Mouse (Mus musculus): ENCODE measurements around the gene Olfr159. TPM values are rescaled to one million over a fixed set of nuclear protein-coding genes. Genes with fewer than 3 reads are reported as not detected.

Olfr159 gene
- not detected in 2 replicates for polyA plus RNA-seq (2021; fragmentation: Nextera tagmentation)
- long read RNA-seq, experiment 1: 0 reads
- long read RNA-seq, experiment 2: 0 reads

DNA sequence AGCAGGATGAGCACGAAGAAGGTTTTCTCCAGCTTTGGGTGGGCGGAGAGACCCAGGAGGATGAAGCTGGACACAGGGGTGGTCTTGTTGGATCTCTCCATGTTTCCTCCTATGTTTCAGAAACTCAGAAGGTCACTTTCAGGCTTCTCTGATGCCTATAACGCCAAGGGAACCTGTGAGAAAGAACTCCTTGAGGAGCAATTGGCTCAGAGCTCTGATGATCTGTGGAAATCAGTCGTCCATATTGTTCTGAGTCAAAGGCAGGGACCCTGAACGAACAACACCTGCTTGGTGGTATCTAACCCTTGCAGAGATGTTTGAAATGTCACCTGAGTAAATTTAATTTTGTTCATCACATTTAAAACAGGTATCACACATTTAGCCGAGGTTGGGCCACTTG, at the start of gene Olfr159:
Olfr159 (minus strand) TSS at position 101 of the 400 bp plus-strand sequence.

DNA sequence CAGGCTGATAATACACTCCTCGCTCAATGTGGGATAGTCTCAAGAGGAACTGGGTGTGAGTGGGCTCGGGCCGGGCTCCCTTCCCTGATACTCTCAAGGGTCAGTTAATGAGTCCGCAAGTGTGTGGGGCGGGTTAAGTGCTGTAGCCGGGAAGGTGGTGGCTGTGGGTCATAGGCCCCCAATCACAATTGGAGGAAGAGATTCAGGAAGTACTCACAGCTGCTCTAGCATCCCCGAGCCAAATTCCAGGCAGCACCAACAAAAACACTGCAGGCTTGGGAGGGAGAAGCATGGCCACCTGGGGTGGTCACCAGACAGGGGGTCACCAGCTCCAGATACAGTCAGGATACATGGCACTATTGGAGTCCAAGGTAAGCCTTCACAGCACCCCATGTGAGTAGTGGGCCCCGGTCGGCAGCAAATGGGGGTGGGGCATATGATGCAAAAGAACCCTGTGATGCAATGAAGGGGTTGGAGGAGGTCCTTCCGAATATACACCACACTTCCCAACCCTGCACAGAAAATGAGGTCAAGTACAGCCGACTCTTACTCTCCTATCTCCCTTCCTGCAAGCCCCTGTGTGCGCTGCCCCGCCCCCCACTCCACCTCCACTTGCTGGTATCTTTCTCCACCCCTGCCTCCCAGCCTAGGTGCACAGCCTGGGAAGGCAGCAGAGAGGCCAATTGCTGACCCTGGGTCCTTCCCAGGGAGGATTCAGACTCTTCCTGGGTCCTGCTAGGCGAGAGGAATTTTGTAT, 40.8 kb downstream of the Olfr159 start, which contains the start of gene Spaar:
Spaar (plus strand) TSS at position 241 of the 757 bp plus-strand sequence.

DNA sequence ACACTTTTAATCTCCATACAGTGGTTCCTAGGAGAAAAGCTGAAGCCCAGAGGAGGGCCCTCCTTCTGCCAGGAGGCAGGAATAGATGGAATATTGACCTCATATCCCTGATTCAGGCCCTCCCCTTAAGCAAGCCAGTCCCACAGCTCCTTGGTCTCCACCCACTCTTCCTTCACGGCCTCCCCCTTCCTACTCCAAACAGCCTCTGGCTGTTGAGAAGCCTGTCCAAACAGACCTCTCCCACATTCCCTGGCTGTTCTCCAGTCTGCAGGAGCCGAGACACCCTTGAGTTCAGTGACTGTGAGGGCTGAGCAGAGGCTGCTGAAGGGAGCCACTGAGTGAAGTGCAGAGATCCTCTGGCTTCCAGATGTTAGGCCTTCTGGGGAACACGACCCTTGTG, 43.8 kb downstream of the Olfr159 start, which contains the start of gene Hrct1:
Hrct1 (plus strand) TSS at position 194 of the 400 bp plus-strand sequence.

Other genes with a start within 250 kb of the Olfr159 start
- gene Tpm2, start 247.2 kb downstream of the Olfr159 start, polyA plus RNA-seq (2021; fragmentation: Nextera tagmentation): 7.4 and 9.5 TPM in 2 replicates
- gene Creb3, start 208.7 kb downstream of the Olfr159 start, polyA plus RNA-seq (2021; fragmentation: Nextera tagmentation): 50.4 and 66.7 TPM in 2 replicates
- 52.5 and 69.1 TPM in 2 replicates for gene Tln1, start 208.3 kb downstream of the Olfr159 start, polyA plus RNA-seq (2021; fragmentation: Nextera tagmentation)
- gene Rgp1, start 192.3 kb downstream of the Olfr159 start, polyA plus RNA-seq (2021; fragmentation: Nextera tagmentation): 21.5 and 22.3 TPM in 2 replicates
- gene Gba2, start 192.1 kb downstream of the Olfr159 start, polyA plus RNA-seq (2021; fragmentation: Nextera tagmentation): 17.0 and 26.6 TPM in 2 replicates
- not detected in 2 replicates for gene Msmp, start 186.5 kb downstream of the Olfr159 start, polyA plus RNA-seq (2021; fragmentation: Nextera tagmentation)
- gene Npr2, start 139.1 kb downstream of the Olfr159 start, polyA plus RNA-seq (2021; fragmentation: Nextera tagmentation): 4.9 and 5.0 TPM in 2 replicates
- gene Spag8, start 117.4 kb downstream of the Olfr159 start, polyA plus RNA-seq (2021; fragmentation: Nextera tagmentation): 1.2 and 1.6 TPM in 2 replicates
- gene Hint2, start 114.5 kb downstream of the Olfr159 start, polyA plus RNA-seq (2021; fragmentation: Nextera tagmentation): 134 and 151 TPM in 2 replicates
- gene Tmem8b, start 102.0 kb downstream of the Olfr159 start, polyA plus RNA-seq (2021; fragmentation: Nextera tagmentation): 8.9 and 9.5 TPM in 2 replicates
- 1.4 and 1.5 TPM in 2 replicates for gene Fam221b, start 101.9 kb downstream of the Olfr159 start, polyA plus RNA-seq (2021; fragmentation: Nextera tagmentation)
- not detected in 2 replicates for gene Olfr70, start 70.2 kb downstream of the Olfr159 start, polyA plus RNA-seq (2021; fragmentation: Nextera tagmentation)
- gene Olfr71, start 60.8 kb downstream of the Olfr159 start, polyA plus RNA-seq (2021; fragmentation: Nextera tagmentation): not detected in 2 replicates
- 1.2 and 1.6 TPM in 2 replicates for gene Hrct1, start 43.8 kb downstream of the Olfr159 start, polyA plus RNA-seq (2021; fragmentation: Nextera tagmentation)
- 0.23 and 0.25 TPM in 2 replicates for gene Spaar, start 41.0 kb downstream of the Olfr159 start, polyA plus RNA-seq (2021; fragmentation: Nextera tagmentation)
- not detected in 2 replicates for gene Olfr156, start 52.9 kb upstream of the Olfr159 start, polyA plus RNA-seq (2021; fragmentation: Nextera tagmentation)
- not detected in 2 replicates for gene Olfr157, start 69.2 kb upstream of the Olfr159 start, polyA plus RNA-seq (2021; fragmentation: Nextera tagmentation)
- gene Olfr155, start 80.6 kb upstream of the Olfr159 start, polyA plus RNA-seq (2021; fragmentation: Nextera tagmentation): not detected in 2 replicates
- 1.5 and 2.6 TPM in 2 replicates for gene Reck, start 104.5 kb upstream of the Olfr159 start, polyA plus RNA-seq (2021; fragmentation: Nextera tagmentation)
- 3.3 and 3.8 TPM in 2 replicates for gene Glipr2, start 186.4 kb upstream of the Olfr159 start, polyA plus RNA-seq (2021; fragmentation: Nextera tagmentation)
- not detected in 2 replicates for gene Ccin, start 212.5 kb upstream of the Olfr159 start, polyA plus RNA-seq (2021; fragmentation: Nextera tagmentation)
- gene Clta, start 233.4 kb upstream of the Olfr159 start, polyA plus RNA-seq (2021; fragmentation: Nextera tagmentation): 566 and 576 TPM in 2 replicates

All from left cerebral cortex, adult 6 months (tissue).